Mouse (Mus musculus) bone marrow, adult 2 months (tissue): ENCODE measurements around the gene Tulp2. TPM values are rescaled to one million over a fixed set of nuclear protein-coding genes. Genes with fewer than 3 reads are reported as not detected.

Experiments used
- H3K27ac ChIP-seq: fragments of 200-500 bp; 2 replicates; pipeline ENCODE4 v1.5.1; 2012; ENCODE audit warnings: low read depth, mild to moderate bottlenecking, control low read depth, inconsistent platforms, low read length; ENCODE audit not compliant: control insufficient read depth, poor library complexity, insufficient read depth
- H3K4me1 ChIP-seq: fragments of 200-500 bp; 2 replicates; pipeline ENCODE4 v1.6.1; 2011; ENCODE audit warnings: low read length; ENCODE audit not compliant: control insufficient read depth, insufficient read depth
- H3K4me3 ChIP-seq: fragments of 200-500 bp; replicated peaks from 2 replicates; pipeline ENCODE3; 2011; ENCODE audit warnings: mild to moderate bottlenecking, low read depth, low read length, control low read depth; ENCODE audit not compliant: control insufficient read depth
- CTCF ChIP-seq: fragments of 200-500 bp; IDR thresholded peaks from 2 replicates; pipeline ENCODE4 v1.5.1; 2011; ENCODE audit warnings: low read length, control low read depth; ENCODE audit not compliant: control insufficient read depth, insufficient read depth
- POLR2A ChIP-seq: fragments of 200-500 bp; IDR thresholded peaks from 2 replicates; pipeline ENCODE4 v1.6.1; 2011; ENCODE audit warnings: low read depth, mild to moderate bottlenecking, control low read depth, low read length, borderline replicate concordance; ENCODE audit not compliant: control insufficient read depth
- WGBS: fragments of 180-500 bp; shearing (Covaris S2); methylation state at CpG from one replicate; pipeline ENCODE4 v1.1.7; 2018; 5-methylcytosine and 5-hydroxymethylcytosine counted together
- polyA plus RNA-seq: library from polyadenylated mRNA; stranded (reverse); fragments of >200 nt; gene quantifications from 2 replicates; pipeline ENCODE4 v1.2.4, GENCODE M21; 2011; ENCODE audit warnings: low replicate concordance; ENCODE audit not compliant: missing spikeins, insufficient read depth, insufficient read length

Tulp2 gene
- polyA plus RNA-seq, 1 experiment: 1.3 TPM

DNA sequence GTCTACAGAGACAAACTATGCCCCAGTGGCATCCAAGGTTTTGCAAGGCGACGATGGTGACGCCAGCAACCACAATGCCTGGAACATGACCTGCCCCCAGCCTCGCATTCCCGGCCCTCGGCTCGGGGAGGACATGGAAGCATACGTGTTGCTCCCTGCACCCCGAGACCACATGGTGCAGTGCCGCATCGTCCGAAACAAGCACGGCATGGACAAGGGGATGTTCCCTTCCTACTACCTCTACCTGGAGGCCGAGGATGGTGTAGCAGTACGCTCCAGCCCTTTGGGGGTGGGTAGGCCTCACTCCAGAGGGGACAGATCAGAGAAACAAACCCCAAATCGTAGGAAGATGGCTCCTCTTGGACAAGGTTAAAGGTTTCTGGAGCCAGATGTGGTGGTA lies 36.9 kb downstream of the Tulp2 start:
- 92% methylated on average over 16 of the region's 16 CpGs for WGBS
- TF ChIP-seq POLR2A (no peak), CTCF (no peak)
- Histone ChIP-seq H3K27ac (no peak overlapping the region), H3K4me3 (no peak overlapping the region), H3K4me1 (peaks cover 1% of the 10 kb centered on the region; the same call in 1 of the 2 replicates)

DNA sequence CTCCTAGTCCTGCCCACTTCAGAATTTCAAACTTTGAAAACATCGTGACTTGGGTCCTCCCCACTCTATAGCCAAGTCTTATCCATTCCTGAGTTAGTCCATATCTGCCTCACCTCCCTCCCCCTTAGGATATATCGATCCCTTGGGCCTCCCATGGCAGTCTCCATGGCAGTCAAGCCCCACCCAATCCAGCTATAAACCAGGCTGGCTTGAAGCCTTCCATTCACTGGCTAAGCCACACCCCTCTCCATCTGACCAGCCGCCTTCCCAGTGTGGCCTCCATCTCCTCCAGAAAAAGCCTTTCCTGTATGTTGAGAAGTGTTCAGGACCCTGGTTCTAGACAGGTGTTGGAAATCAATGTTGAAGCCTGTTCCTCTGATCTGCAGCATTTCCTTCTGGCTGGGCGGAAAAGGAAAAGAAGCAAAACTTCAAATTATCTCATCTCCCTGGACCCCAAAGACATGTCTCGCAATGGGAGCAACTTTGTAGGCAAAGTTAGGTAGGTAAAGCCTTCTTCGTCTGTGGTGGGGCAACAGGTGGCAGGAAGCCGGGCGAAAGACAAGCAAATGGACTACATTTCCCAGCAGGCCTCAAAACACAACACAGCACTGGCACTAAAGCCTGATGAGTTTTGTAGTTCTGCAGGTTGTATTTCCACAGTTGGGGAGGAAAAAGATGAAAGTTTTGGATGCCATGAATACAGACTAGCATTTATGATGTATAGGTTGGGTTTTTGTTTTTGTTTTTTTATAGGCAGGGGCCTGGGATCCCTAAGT lies 37.9 kb downstream of the Tulp2 start:
- 70% methylated on average over 8 of the region's 8 CpGs for WGBS
- Histone ChIP-seq H3K4me3 (no peak overlapping the region), H3K27ac (no peak overlapping the region), H3K4me1 (peaks cover 1% of the 10 kb centered on the region; the same call in 1 of the 2 replicates)
- no peak for TF ChIP-seq CTCF
- TF ChIP-seq POLR2A: no peak

GRCm38 (mm10) chr7:45520605-45521004 lies 38.9 kb downstream of the Tulp2 start:
- Histone ChIP-seq H3K27ac (no peak overlapping the region), H3K4me3 (no peak overlapping the region), H3K4me1 (peaks cover 1% of the 10 kb centered on the region; the same call in 1 of the 2 replicates)
- WGBS: 88% methylated on average over 7 of the region's 7 CpGs
- TF ChIP-seq POLR2A: no peak
- no peak for TF ChIP-seq CTCF

DNA sequence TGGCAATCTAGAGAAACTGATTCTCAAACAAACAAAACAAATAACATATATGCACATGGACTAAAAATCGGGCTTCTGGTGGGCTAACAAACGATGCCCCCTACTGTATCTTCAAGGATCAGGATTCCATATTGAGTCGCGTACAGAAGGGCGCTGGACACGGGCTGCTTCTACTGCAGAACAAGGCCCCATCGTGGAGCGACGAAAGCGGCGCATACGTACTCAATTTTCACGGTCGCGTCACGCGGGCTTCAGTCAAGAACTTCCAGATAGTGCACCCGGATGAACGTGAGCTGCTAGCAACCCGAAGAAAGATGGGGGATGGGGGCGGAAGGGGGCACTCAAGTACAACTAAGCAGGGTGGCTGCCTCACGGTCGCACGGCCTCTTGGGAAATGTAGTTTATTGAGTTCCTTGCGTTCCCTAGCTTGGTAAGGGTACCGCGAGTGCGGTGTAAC lies 40.1 kb downstream of the Tulp2 start:
- peaks cover 1% of the 10 kb centered on the region; the same call in 1 of the 2 replicates for H3K4me1 ChIP-seq

GRCm38 (mm10) chr7:45522194-45522752 lies 40.6 kb downstream of the Tulp2 start:
- Histone ChIP-seq H3K27ac (0 out of 2 replicates have a peak overlapping the region, but pooled peaks have one; percentile 13), H3K4me1 (peaks cover 1% of the 10 kb centered on the region; the same call in 1 of the 2 replicates), H3K4me3 (peak overlapping the region; percentile 83)
- 59% methylated on average over 16 of the region's 16 CpGs for WGBS
- TF ChIP-seq CTCF (no peak), POLR2A (no peak)

More for the DNA sequence above, 40.1 kb downstream of the Tulp2 start:
- H3K27ac ChIP-seq: peak overlapping the region; percentile 81
- H3K4me3 ChIP-seq: peak overlapping the region; percentile 83
- TF ChIP-seq POLR2A (0 out of 2 replicates have a peak, but pooled peaks have one; percentile 27), CTCF (peak; percentile 16; the same call in 1 of the 2 replicates)
- WGBS: under 1% methylated on average over 28 of the region's 28 CpGs

DNA sequence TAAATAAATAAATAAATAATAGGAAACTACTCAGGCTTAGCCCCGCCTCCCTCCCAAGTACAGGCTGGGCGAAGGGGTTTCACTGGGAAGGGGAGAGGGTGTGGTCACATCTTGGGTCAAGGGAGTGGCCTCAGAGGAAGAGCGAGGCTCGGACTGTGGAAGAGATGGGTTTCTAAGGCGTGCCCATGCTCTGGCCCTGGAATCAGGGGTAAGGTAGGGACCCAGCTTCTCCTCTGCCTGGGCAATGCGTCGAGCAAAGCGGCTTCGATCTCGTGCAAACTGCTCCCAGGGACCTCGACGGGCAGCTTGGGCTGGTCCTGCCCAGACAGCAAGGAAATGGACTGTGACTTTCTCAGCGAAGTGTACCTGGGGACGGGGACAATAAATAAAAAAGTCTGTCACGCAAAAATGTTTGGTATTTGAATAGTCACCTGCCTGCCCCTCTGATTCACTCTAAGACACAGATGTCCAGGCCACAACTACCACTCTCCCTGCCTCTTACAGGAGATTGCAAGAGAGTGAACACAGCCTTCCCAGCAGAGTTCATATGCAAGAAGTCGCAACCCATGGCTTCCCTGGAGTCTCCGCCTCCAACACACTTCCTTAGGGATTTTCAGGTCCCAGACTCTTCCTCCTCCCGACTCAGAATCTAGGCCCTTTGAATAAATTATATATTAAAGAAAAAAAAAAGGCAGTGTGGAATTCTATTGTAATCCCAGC lies 41.4 kb downstream of the Tulp2 start:
- H3K27ac ChIP-seq: peak overlapping the region; percentile 74
- peaks cover 1% of the 10 kb centered on the region; the same call in 1 of the 2 replicates for H3K4me1 ChIP-seq
- WGBS: 78% methylated on average over 18 of the region's 18 CpGs

DNA sequence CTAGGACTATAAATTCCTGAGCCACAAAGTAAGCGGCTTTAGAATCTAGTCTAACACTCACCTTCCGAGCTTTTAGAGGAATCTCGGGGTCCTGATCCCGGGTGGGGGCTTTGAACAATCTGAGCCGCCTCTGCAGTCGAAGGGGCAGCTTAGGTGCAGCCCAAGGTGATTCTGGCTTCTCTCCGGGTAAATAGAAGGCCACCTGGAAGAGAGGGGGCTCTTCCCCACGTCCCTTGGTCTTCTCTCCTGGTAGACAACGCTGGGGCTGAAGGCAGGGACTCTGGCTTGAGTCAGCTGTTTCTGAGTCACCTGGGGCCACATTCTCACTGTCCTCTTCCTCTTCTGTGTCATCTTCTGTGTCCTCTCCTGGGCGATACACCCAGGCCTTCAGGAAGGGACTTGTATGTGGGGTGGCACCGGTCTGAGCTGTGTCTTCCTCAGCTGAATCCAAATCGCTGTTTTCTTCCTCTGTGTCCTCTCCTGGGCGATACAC lies 42.0 kb downstream of the Tulp2 start:
- Histone ChIP-seq H3K4me1 (peaks cover 1% of the 10 kb centered on the region; the same call in 1 of the 2 replicates), H3K4me3 (peak overlapping the region; percentile 80), H3K27ac (peak overlapping the region; percentile 74)
- TF ChIP-seq CTCF (no peak), POLR2A (no peak)
- 74% methylated on average over 13 of the region's 13 CpGs for WGBS

More for the DNA sequence above, 41.4 kb downstream of the Tulp2 start:
- peak; percentile 27; the same call in 1 of the 2 replicates for TF ChIP-seq POLR2A
- TF ChIP-seq CTCF: no peak
- H3K4me3 ChIP-seq: peak overlapping the region; percentile 89
